Mouse (Mus musculus): Measurements from ENCODE around the gene Ech1. TPM values are rescaled to one million over a fixed set of nuclear protein-coding genes. Genes with fewer than 3 reads are reported as not detected.
A peak's percentile ranks its signal among the peaks of the same experiment; 100 is the strongest.

Gene Ech1
- polyA plus RNA-seq, 1 experiment = 291 TPM

DNA sequence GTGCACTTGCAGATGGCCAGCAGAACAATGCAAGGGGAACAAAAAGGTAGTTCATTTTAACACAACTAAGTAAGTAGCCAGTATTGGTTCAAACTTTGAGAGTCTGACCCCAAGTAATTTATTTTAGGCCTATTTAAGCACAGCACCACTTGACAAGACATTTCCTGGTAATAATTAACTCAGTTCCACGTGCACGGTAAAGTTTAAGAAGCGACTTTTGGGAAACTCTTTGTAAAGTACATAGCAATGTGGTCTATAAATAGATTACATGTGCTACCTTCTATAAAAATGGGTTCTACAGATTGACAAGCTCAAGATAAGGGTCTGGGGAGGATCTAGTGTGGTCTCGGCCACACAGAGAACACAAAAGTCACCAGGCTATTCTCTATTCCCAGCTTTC, 21.3 kb upstream of the Ech1 start:
- no peaks in the 10 kb centered on the region for H3K36me3 ChIP-seq (ENCODE audit: control insufficient read depth, insufficient read depth, low read length)
- 22% methylated on average over 4 of the region's 4 CpGs for WGBS
- H3K27ac ChIP-seq (ENCODE audit: insufficient read depth, low read depth, low read length) = peak overlapping the region; percentile 95
- TF ChIP-seq POLR2A (IDR thresholded peaks at IDR 0.05; ENCODE audit: low read depth, low read length) (no peak), CTCF (IDR thresholded peaks at IDR 0.05; ENCODE audit: extremely low read depth, insufficient read length, insufficient replicate concordance, low read depth, low read length) (no peak)
- H3K27me3 ChIP-seq (ENCODE audit: control insufficient read depth, insufficient read depth, low read length) = no peaks in the 10 kb centered on the region
- no peak overlapping the region for H3K4me3 ChIP-seq (ENCODE audit: low read depth, low read length)
- peaks cover 29% of the 10 kb centered on the region; the same call in 1 of the 2 replicates for H3K4me1 ChIP-seq (ENCODE audit: control insufficient read depth, insufficient read depth, insufficient read length, low read length)

DNA sequence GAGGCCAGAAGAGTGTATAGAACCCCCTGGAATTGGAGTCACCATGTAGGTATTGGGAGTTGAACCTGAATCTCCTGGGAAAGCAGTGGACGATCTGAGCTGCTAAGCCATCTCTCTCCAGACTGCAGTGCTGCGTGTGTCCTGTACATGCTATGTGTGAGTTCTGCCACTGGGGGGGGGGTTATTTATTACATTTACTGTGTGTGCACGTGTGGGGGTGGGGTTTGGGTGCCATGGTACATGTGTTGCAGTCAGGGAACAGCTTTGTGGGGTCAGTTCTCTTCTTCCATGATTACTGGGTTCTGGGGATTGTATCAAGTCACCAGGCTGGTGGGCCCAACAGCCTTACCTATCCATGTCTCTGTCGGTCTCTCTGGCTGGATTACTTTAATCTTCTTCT, 18.1 kb upstream of the Ech1 start:
- TF ChIP-seq POLR2A (IDR thresholded peaks at IDR 0.05; ENCODE audit: low read depth, low read length) = no peak
- TF ChIP-seq CTCF (IDR thresholded peaks at IDR 0.05; ENCODE audit: extremely low read depth, insufficient read length, insufficient replicate concordance, low read depth, low read length) = peak; percentile 12; the same call in 1 of the 2 replicates
- H3K27ac ChIP-seq (ENCODE audit: insufficient read depth, low read depth, low read length) = no peak overlapping the region
- WGBS = 60% methylated on average over 4 of the region's 4 CpGs

DNA sequence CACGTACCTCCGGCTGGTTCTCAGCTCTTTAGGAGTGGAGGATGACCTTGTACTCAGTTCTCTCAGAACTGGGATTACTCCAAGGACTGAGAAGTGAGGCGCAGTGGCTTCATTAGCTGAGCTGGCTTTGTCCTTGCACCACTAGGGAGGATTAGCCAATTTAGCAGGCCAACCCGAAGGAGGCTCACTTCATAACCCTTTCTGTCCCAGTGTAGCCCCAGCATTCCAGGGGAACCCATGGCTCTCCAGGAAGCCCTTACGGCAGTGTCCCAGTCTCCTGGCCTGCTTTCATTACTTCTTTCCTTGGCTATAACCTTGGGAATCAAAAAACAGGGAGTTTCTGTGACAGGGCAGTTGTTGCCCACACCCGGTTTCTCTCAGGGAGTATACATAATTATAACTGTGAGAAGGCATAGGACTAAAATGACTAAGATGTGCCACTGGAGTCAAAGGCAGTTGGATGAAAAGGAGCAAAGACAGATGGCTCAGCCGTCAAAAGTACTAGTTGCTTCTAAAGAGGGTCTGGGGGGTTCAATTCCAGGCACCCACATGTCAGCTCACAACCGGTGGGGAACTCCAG, 17.3 kb upstream of the Ech1 start:
- H3K4me1 ChIP-seq (ENCODE audit: control insufficient read depth, insufficient read depth, insufficient read length, low read length) = peaks cover 20% of the 10 kb centered on the region; the same call in 1 of the 2 replicates
- WGBS = 41% methylated on average over 8 of the region's 8 CpGs
- peaks cover 2% of the 10 kb centered on the region; the same call in 1 of the 2 replicates for H3K36me3 ChIP-seq (ENCODE audit: control insufficient read depth, insufficient read depth, low read length)
- H3K27me3 ChIP-seq (ENCODE audit: control insufficient read depth, insufficient read depth, low read length) = no peaks in the 10 kb centered on the region
- H3K27ac ChIP-seq (ENCODE audit: insufficient read depth, low read depth, low read length) = peak overlapping the region; percentile 85
- TF ChIP-seq CTCF (IDR thresholded peaks at IDR 0.05; ENCODE audit: extremely low read depth, insufficient read length, insufficient replicate concordance, low read depth, low read length) = no peak
- no peak for TF ChIP-seq POLR2A (IDR thresholded peaks at IDR 0.05; ENCODE audit: low read depth, low read length)
- peak overlapping the region; percentile 75 for H3K4me3 ChIP-seq (ENCODE audit: low read depth, low read length)

More for the DNA sequence above, 18.1 kb upstream of the Ech1 start:
- peaks cover 24% of the 10 kb centered on the region; the same call in 1 of the 2 replicates for H3K4me1 ChIP-seq (ENCODE audit: control insufficient read depth, insufficient read depth, insufficient read length, low read length)
- no peaks in the 10 kb centered on the region for H3K27me3 ChIP-seq (ENCODE audit: control insufficient read depth, insufficient read depth, low read length)
- H3K4me3 ChIP-seq (ENCODE audit: low read depth, low read length) = no peak overlapping the region
- H3K36me3 ChIP-seq (ENCODE audit: control insufficient read depth, insufficient read depth, low read length) = no peaks in the 10 kb centered on the region

DNA sequence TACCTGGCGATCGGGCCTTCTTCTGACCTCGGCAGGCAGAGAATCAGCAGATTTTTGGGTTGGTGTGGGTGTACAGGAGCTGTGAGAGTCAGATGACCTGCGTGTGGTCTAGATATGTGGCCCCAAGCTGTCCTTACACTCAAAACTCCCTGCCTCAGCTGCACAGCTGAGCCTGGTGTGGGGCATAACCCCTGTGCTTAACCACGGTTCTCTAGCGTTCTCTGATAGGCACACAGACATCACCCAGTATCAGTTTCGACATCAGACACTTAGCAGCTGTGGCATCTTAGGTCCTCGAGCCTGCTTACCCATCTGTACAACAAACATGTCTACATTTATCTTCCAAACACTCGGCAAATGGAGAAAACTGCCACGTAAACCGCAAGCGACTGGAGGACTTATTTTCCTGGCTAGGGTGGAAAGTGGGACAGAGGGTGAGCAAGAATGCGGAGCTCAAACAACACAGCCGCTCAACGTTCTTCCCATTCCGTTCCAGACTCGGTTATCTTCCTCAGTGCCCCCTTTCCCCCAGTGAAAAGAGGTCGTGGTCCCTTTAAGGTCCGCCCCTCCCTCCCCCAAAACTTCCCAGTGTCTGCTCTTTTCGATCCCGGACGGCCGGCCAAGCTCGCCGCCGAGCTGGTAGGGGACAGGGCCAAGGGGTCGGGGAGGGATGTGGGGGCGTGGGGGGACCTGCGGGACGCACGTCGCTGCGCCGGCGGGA, 16.6 kb upstream of the Ech1 start, which contains the start of gene Hnrnpl:
Hnrnpl (plus strand) TSS at position 321 of the 721 bp plus-strand sequence.
- no peaks in the 10 kb centered on the region for H3K27me3 ChIP-seq (ENCODE audit: control insufficient read depth, insufficient read depth, low read length)
- peaks cover 19% of the 10 kb centered on the region; the same call in 1 of the 2 replicates for H3K4me1 ChIP-seq (ENCODE audit: control insufficient read depth, insufficient read depth, insufficient read length, low read length)
- peaks cover 8% of the 10 kb centered on the region for H3K36me3 ChIP-seq (ENCODE audit: control insufficient read depth, insufficient read depth, low read length)
- WGBS = 5% methylated on average over 35 of the region's 35 CpGs
- peak within 1 kb of the TSS; percentile 96 for H3K27ac ChIP-seq (ENCODE audit: insufficient read depth, low read depth, low read length)
- H3K4me3 ChIP-seq (ENCODE audit: low read depth, low read length) = peak within 1 kb of the TSS; percentile 75
- TF ChIP-seq CTCF (IDR thresholded peaks at IDR 0.05; ENCODE audit: extremely low read depth, insufficient read length, insufficient replicate concordance, low read depth, low read length) (no peak), POLR2A (IDR thresholded peaks at IDR 0.05; ENCODE audit: low read depth, low read length) (0 out of 2 replicates have a peak, but pooled peaks have one; percentile 27)

DNA sequence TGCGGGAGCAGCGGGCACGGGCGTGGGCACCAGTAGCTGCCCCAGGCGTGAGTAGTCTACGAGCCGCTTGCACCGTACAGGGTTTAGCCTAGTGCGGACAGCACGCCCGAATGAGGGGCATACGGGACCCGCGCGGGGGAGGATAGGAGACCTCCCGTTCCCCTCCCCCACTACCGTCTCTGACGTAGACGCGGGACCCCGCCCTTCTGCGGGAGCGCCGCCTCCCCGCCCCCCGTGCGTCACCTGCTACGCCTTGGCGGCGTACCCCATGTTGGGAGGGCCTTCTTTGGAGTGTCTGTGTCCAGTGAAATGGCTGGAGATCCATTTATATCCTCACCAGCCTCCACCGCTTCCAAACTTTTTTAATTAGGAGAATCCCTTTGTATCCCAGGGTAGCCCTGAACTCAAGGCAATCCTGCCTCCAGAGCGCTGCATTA, 16.0 kb upstream of the Ech1 start:
- 2% methylated on average over 24 of the region's 32 CpGs for WGBS
- Histone ChIP-seq H3K27me3 (ENCODE audit: control insufficient read depth, insufficient read depth, low read length) (no peaks in the 10 kb centered on the region), H3K4me1 (ENCODE audit: control insufficient read depth, insufficient read depth, insufficient read length, low read length) (peaks cover 21% of the 10 kb centered on the region; the same call in 1 of the 2 replicates), H3K36me3 (ENCODE audit: control insufficient read depth, insufficient read depth, low read length) (peaks cover 14% of the 10 kb centered on the region), H3K27ac (ENCODE audit: insufficient read depth, low read depth, low read length) (peak overlapping the region; percentile 96), H3K4me3 (ENCODE audit: low read depth, low read length) (peak overlapping the region; percentile 75)
- TF ChIP-seq POLR2A (IDR thresholded peaks at IDR 0.05; ENCODE audit: low read depth, low read length) (peak; percentile 59), CTCF (IDR thresholded peaks at IDR 0.05; ENCODE audit: extremely low read depth, insufficient read length, insufficient replicate concordance, low read depth, low read length) (peak; percentile 7; the same call in 1 of the 2 replicates)

DNA sequence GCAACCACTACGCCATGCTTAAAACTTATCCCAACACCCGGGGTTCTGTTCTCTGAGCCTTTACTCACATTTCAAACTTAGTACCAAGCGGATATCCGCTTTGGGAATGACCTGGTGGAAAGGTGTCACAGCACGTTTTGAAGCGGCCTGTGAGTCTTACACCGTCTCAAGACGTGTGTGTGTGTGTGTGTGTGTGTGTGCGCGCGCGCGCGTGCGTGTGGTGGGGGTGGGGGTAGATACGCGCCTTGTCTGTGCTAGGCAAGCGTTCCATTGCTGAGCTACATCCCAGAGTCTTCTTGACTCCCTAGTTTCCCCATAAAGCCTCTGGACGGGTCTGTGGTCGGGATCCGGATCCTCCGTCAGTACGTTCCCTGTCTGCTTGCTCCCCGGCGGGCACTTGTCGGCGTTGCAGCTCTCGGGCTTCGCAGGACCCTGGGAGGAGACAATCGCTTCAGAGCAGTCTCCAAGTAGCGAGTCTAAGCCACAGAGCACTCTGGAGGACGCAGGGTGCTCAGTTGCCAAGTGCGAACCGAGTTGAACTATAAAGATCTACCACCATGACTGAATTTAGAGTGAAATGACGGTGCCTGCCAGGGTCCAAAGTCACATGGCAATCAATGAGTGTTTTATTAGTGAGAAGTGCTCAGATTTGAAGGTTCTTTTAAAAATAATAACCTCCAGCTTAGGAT, 15.5 kb upstream of the Ech1 start:
- Histone ChIP-seq H3K4me3 (ENCODE audit: low read depth, low read length) (peak overlapping the region; percentile 75), H3K27me3 (ENCODE audit: control insufficient read depth, insufficient read depth, low read length) (no peaks in the 10 kb centered on the region), H3K36me3 (ENCODE audit: control insufficient read depth, insufficient read depth, low read length) (peaks cover 19% of the 10 kb centered on the region), H3K4me1 (ENCODE audit: control insufficient read depth, insufficient read depth, insufficient read length, low read length) (peaks cover 18% of the 10 kb centered on the region; the same call in 1 of the 2 replicates), H3K27ac (ENCODE audit: insufficient read depth, low read depth, low read length) (peak overlapping the region; percentile 96)
- WGBS = under 1% methylated on average over 35 of the region's 35 CpGs
- no peak for TF ChIP-seq CTCF (IDR thresholded peaks at IDR 0.05; ENCODE audit: extremely low read depth, insufficient read length, insufficient replicate concordance, low read depth, low read length)
- TF ChIP-seq POLR2A (IDR thresholded peaks at IDR 0.05; ENCODE audit: low read depth, low read length) = no peak

All from small intestine, adult 2 months (tissue).